8 mouse cellular contexts compared by ENCODE assay signal in the genomic region with DNA sequence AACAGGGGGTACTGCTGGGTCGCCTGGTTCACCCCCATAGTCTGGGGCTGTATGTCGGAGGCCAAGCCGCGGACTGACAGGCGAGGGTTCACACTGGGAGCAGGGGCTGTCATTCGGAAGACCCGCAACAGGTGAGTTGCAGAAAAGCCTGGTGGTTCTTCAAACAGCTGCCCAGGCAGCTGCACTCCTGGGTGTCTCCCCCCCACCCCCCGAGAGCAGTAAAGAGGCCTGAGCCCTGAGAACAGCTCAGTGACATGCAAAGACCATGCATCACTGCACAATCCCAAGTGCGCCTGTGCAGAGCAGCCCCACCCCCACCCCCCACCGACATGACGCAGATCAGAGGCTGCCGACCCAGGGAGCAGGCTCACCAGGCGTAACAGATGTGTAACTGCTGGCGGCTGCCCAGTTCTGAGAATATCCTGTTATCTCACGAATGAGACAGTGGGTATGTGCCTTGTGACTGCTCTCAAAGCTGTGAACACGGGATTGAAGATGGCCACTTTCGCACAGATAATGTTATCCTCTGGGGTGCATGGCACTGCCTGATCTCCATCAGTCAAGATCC. TPM values are rescaled to one million over a fixed set of nuclear protein-coding genes. Genes with fewer than 3 reads are reported as not detected.
DNase-seq lines count a peak whose midpoint lies in the region; ATAC-seq and TF ChIP-seq lines count a peak whose summit lies in the region.

No protein-coding gene starts in this region.

- no peak overlapping the region for H3K4me3 ChIP-seq in bone marrow, adult 2 months (replicated peaks; ENCODE audit: control insufficient read depth, low read depth, low read length)
- no peak overlapping the region for H3K4me3 ChIP-seq in hindbrain, embryonic 12.5 days
- no peak overlapping the region for H3K4me3 ChIP-seq in olfactory bulb, adult 2 months (ENCODE audit: insufficient read depth, low read depth, low read length)

- TF ChIP-seq POLR2A in bone marrow, adult 2 months (IDR thresholded peaks at IDR 0.05; ENCODE audit: borderline replicate concordance, control insufficient read depth, low read depth, low read length) = no peak
- TF ChIP-seq POLR2A in olfactory bulb, adult 2 months (IDR thresholded peaks at IDR 0.05; ENCODE audit: insufficient read depth, low read depth, low read length) = no peak

- no peaks in the 10 kb centered on the region for H3K27me3 ChIP-seq in hindbrain, embryonic 12.5 days

- no peak overlapping the region for H3K9ac ChIP-seq in hindbrain, embryonic 12.5 days

- H3K4me2 ChIP-seq in hindbrain, embryonic 12.5 days (replicated peaks) = no peak overlapping the region

- H3K9me3 ChIP-seq in hindbrain, embryonic 12.5 days (replicated peaks) = no peaks in the 10 kb centered on the region

- H3K36me3 ChIP-seq in hindbrain, embryonic 12.5 days = peaks cover 52% of the 10 kb centered on the region

- H3K4me1 ChIP-seq in bone marrow, adult 2 months (ENCODE audit: control insufficient read depth, insufficient read depth, low read length) = peaks cover 3% of the 10 kb centered on the region; the same call in 1 of the 2 replicates
- peaks cover 26% of the 10 kb centered on the region for H3K4me1 ChIP-seq in hindbrain, embryonic 12.5 days
- peaks cover 35% of the 10 kb centered on the region for H3K4me1 ChIP-seq in olfactory bulb, adult 2 months (ENCODE audit: control insufficient read depth, insufficient read depth, low read length)

- WGBS in bone marrow, adult 2 months = 63% methylated on average over 17 of the region's 17 CpGs
- 40% methylated on average over 17 of the region's 17 CpGs for WGBS in hindbrain, embryonic 12.5 days
- 41% methylated on average over 17 of the region's 17 CpGs for WGBS in olfactory bulb, adult 2 months

- no peak for TF ChIP-seq CTCF in bone marrow, adult 2 months (IDR thresholded peaks at IDR 0.05; ENCODE audit: control insufficient read depth, insufficient read depth, low read length)
- no peak for TF ChIP-seq CTCF in olfactory bulb, adult 2 months (IDR thresholded peaks at IDR 0.05; ENCODE audit: insufficient read depth, low read depth, low read length)

- peak overlapping the region; percentile 22 for H3K27ac ChIP-seq in bone marrow, adult 2 months (ENCODE audit: control insufficient read depth, insufficient read depth, low read depth, low read length, poor library complexity)
- H3K27ac ChIP-seq in hindbrain, embryonic 12.5 days = peak overlapping the region; percentile 48; the same call in 1 of the 2 replicates
- peak overlapping the region; percentile 52 for H3K27ac ChIP-seq in olfactory bulb, adult 2 months (ENCODE audit: insufficient read depth, low read depth, low read length)

- intact Hi-C loops in gastrocnemius, postnatal 36 days (cut with DNase I) = no loop called here

- no peak for ATAC-seq in hindbrain, embryonic 12.5 days (ENCODE audit: low FRiP score)

- DNase-seq in lung, postnatal 10 days = peak; percentile 47
- no peak for DNase-seq in lung, postnatal 25 days (ENCODE audit: low spot score)
- DNase-seq in liver = peak; percentile 76
- no peak for DNase-seq in urinary bladder, adult 18-20 months (ENCODE audit: low spot score in 2 of 2)
- DNase-seq in gastrocnemius, postnatal 36 days = no peak

RNA-seq across cellular contexts. Expression of a gene that starts 13.7 kb away (rescaled TPM):
- polyA plus RNA-seq in bone marrow, adult 2 months (2011; ENCODE audit: insufficient read depth, insufficient read length, low replicate concordance, missing spikeins) = 80.6 and 132 TPM in 2 replicates
- polyA plus RNA-seq in hindbrain, embryonic 12.5 days (2016; fragmentation: Nextera tagmentation; extraction: Ambion mirVana) = 339 and 343 TPM in 2 replicates
- 444 TPM in 1 of 2 replicates, not detected in the other for polyA plus RNA-seq in olfactory bulb, adult 2 months (2012; ENCODE audit: insufficient read depth, insufficient read length, low replicate concordance, missing spikeins)
- 10 to 100 TPM; 53.3 to 63.7 TPM for total RNA-seq in gastrocnemius, postnatal 36 days (2021)

RNA-seq across cellular contexts. Expression of a gene that starts 26.3 kb away (rescaled TPM):
- polyA plus RNA-seq in bone marrow, adult 2 months (2011; ENCODE audit: insufficient read depth, insufficient read length, low replicate concordance, missing spikeins) = 41.1 and 77.8 TPM in 2 replicates
- polyA plus RNA-seq in hindbrain, embryonic 12.5 days (2016; fragmentation: Nextera tagmentation; extraction: Ambion mirVana) = 127 and 138 TPM in 2 replicates
- 1,067 TPM in 1 of 2 replicates, not detected in the other for polyA plus RNA-seq in olfactory bulb, adult 2 months (2012; ENCODE audit: insufficient read depth, insufficient read length, low replicate concordance, missing spikeins)
- 10 to 100 TPM; 13.6 to 13.8 TPM for total RNA-seq in gastrocnemius, postnatal 36 days (2021)

RNA-seq across cellular contexts. Expression of a gene that starts 46.9 kb away (rescaled TPM):
- polyA plus RNA-seq in bone marrow, adult 2 months (2011; ENCODE audit: insufficient read depth, insufficient read length, low replicate concordance, missing spikeins) = 15.4 and 21.4 TPM in 2 replicates
- 59.2 and 59.7 TPM in 2 replicates for polyA plus RNA-seq in hindbrain, embryonic 12.5 days (2016; fragmentation: Nextera tagmentation; extraction: Ambion mirVana)
- polyA plus RNA-seq in olfactory bulb, adult 2 months (2012; ENCODE audit: insufficient read depth, insufficient read length, low replicate concordance, missing spikeins) = 102 TPM in 1 of 2 replicates, not detected in the other
- 100 to 1,000 TPM; 106 to 126 TPM for total RNA-seq in gastrocnemius, postnatal 36 days (2021)

Comparison
In these comparisons a context has a peak if more than half of its experiments do, and no peak if none do; other contexts are left out.
1. DNase-seq: peak in lung, postnatal 10 days (single experiment) and liver (single experiment); none in lung, postnatal 25 days (single experiment), urinary bladder, adult 18-20 months (0 of 2) and gastrocnemius, postnatal 36 days (0 of 2).
2. Peak in every context shown above with its lines, with median percentiles within 50 percentile points of each other: H3K27ac ChIP-seq.